Mouse (Mus musculus) limb, embryonic 13.5 days (tissue): ENCODE results near the gene Wfdc6a. TPM values are rescaled to one million over a fixed set of nuclear protein-coding genes. Genes with fewer than 3 reads are reported as not detected.
"Not testable (repeated sequence)": the region's sequence is repeated elsewhere in the genome, so short reads cannot be mapped to it uniquely, and the experiment has no call there.

Source experiments
- ATAC-seq: fragments of 200-750 bp; cut with Nextera tagmentation; 2 replicates; pipeline ENCODE4 v1.8.0; 2017; ENCODE audit warnings: low read depth, moderate number of reproducible peaks, moderate TSS enrichment; ENCODE audit not compliant: low FRiP score
- H3K27ac ChIP-seq: fragments of 300-500 bp; sonication (generic); 2 replicates; pipeline ENCODE4 v1.5.1; 2015; ENCODE audit warnings: inconsistent platforms, mild to moderate bottlenecking, moderate library complexity
- H3K27me3 ChIP-seq: fragments of 300-500 bp; sonication (generic); 2 replicates; pipeline ENCODE4 v1.6.1; 2015; ENCODE audit warnings: mild to moderate bottlenecking, inconsistent platforms
- H3K36me3 ChIP-seq: fragments of 300-500 bp; sonication (generic); 2 replicates; pipeline ENCODE4 v1.6.1; 2015; ENCODE audit warnings: inconsistent platforms, mild to moderate bottlenecking, moderate library complexity
- H3K4me1 ChIP-seq: fragments of 300-500 bp; sonication (generic); 2 replicates; pipeline ENCODE4 v1.6.1; 2015; ENCODE audit warnings: inconsistent platforms
- H3K4me2 ChIP-seq: fragments of 300-500 bp; sonication (generic); replicated peaks from 2 replicates; pipeline ENCODE4 v1.6.1; 2015; ENCODE audit warnings: inconsistent platforms, mild to moderate bottlenecking, moderate library complexity
- H3K4me3 ChIP-seq: fragments of 300-500 bp; sonication (generic); 2 replicates; pipeline ENCODE4 v1.5.1; 2015; ENCODE audit warnings: moderate library complexity, mild to moderate bottlenecking, inconsistent platforms
- H3K9ac ChIP-seq: fragments of 300-500 bp; sonication (generic); 2 replicates; pipeline ENCODE4 v1.6.1; 2015; ENCODE audit warnings: mild to moderate bottlenecking, inconsistent platforms
- H3K9me3 ChIP-seq: fragments of 300-500 bp; sonication (generic); 2 replicates; pipeline ENCODE4 v1.6.1; 2016; ENCODE audit warnings: inconsistent platforms
- WGBS: fragments of 180-500 bp; shearing (Covaris S2); methylation state at CpG from one replicate; pipeline ENCODE4 v1.1.7; 2015; 5-methylcytosine and 5-hydroxymethylcytosine counted together
- polyA plus RNA-seq: library from polyadenylated mRNA; unstranded; fragments of >200 nt; fragmentation: Nextera tagmentation; extraction: Ambion mirVana; gene quantifications from 2 replicates; pipeline ENCODE4 v1.2.1, GENCODE M21; 2015

The Wfdc6a gene
- polyA plus RNA-seq: not detected in 2 replicates

- 57% methylated on average over 13 of the region's 13 CpGs for WGBS
Measured at GRCm38 (mm10) chr2:164585025-164585725, at the start of gene Wfdc6a. Wfdc6a (minus strand) TSS chr2:164585447.

GRCm38 (mm10) chr2:164621775-164622174 is 36.5 kb upstream of the Wfdc6a start:
- no peak for ATAC-seq
- Histone ChIP-seq H3K9me3 (no peaks in the 10 kb centered on the region), H3K9ac (no peak overlapping the region), H3K36me3 (no peaks in the 10 kb centered on the region), H3K4me1 (no peaks in the 10 kb centered on the region), H3K4me3 (no peak overlapping the region), H3K27ac (no peak overlapping the region), H3K4me2 (no peak overlapping the region), H3K27me3 (no peaks in the 10 kb centered on the region)
- WGBS: 79% methylated on average over 4 of the region's 4 CpGs

More at GRCm38 (mm10) chr2:164585025-164585725, at the start of gene Wfdc6a:
- H3K4me3 ChIP-seq, H3K4me1 ChIP-seq, H3K9ac ChIP-seq, H3K36me3 ChIP-seq, H3K4me2 ChIP-seq, H3K27ac ChIP-seq, ATAC-seq, H3K27me3 ChIP-seq, H3K9me3 ChIP-seq: not testable (repeated sequence)

DNA sequence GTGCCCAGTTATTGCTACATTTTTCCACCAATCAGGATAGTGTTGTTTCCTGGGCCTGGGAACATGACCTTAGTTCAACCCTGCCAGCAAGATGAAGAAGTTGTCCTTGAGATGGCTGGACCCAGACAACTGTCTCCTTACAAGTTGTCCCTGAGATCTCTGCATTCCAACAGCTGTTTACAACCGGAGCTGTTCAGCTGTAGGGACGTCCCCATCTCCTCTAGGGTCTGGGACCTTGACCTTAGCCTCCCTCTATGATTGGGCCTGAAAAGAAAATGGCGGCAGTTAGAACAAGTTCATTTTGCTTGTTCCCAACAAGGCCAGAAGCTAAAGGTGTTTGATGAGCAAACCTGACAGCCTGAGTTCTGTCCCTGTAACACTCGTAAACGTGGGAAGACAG is 33.8 kb upstream of the Wfdc6a start:
- 76% methylated on average over 5 of the region's 5 CpGs for WGBS
- ATAC-seq: no peak
- Histone ChIP-seq H3K9ac (no peak overlapping the region), H3K4me3 (no peak overlapping the region), H3K36me3 (no peaks in the 10 kb centered on the region), H3K4me2 (no peak overlapping the region), H3K27me3 (no peaks in the 10 kb centered on the region), H3K9me3 (no peaks in the 10 kb centered on the region), H3K27ac (no peak overlapping the region), H3K4me1 (no peaks in the 10 kb centered on the region)

DNA sequence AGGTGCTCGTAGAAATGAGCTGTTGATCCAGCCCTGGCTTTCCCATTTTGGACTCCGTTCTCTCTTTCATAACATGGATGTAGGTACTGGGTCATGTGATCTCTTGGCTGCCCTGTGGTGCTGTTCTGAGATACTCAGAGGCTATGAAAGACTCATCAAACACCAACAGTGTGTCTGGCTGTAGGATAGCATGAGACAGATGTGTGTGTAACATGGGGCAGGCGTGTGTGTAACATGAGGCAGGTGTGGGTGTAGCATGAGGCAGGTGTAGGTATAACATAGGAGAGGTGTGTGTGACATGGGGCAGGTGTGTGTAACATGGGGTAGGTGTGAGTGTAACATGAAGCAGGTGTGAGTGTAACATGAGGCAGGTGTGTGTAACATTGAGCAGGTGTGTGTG is 30.1 kb upstream of the Wfdc6a start:
- H3K4me3 ChIP-seq: no peak overlapping the region
- H3K36me3 ChIP-seq: no peaks in the 10 kb centered on the region
- ATAC-seq: no peak; the same call in 1 of the 2 replicates
- no peaks in the 10 kb centered on the region for H3K27me3 ChIP-seq
- no peaks in the 10 kb centered on the region for H3K4me1 ChIP-seq
- no peak overlapping the region for H3K27ac ChIP-seq
- no peak overlapping the region for H3K4me2 ChIP-seq
- WGBS: 89% methylated on average over 3 of the region's 3 CpGs
- no peaks in the 10 kb centered on the region for H3K9me3 ChIP-seq
- H3K9ac ChIP-seq: no peak overlapping the region

DNA sequence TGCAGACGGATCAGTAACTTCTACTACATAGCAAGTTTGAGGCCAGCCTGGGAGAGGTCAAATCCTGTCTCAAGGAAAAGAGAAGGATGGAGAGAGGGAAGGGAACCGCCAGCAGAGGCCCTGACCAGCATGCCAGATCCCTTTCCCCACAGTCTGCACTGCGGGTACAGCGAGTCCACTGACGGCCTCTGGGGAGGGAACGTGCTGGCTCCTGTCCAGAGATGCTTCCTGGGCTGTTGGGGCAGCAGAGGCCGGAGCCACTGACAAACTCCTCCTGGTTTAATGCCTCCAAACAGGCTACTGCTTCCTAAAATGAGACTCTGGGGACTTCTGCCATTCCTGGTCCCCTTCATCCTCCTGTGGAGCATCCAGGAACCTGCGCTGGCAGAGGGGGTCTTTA is 28.2 kb upstream of the Wfdc6a start, which contains the start of the genes Wfdc6b and Wfdc8:
Wfdc6b (plus strand) TSS at position 52 of the 400 bp plus-strand sequence.
Wfdc8 (minus strand) TSS at position 156 of the 400 bp plus-strand sequence.
- H3K9ac ChIP-seq, H3K27me3 ChIP-seq, H3K9me3 ChIP-seq, H3K4me3 ChIP-seq, ATAC-seq, H3K36me3 ChIP-seq, H3K27ac ChIP-seq, H3K4me2 ChIP-seq, H3K4me1 ChIP-seq: not testable (repeated sequence)
- WGBS: 61% methylated on average over 8 of the region's 8 CpGs

DNA sequence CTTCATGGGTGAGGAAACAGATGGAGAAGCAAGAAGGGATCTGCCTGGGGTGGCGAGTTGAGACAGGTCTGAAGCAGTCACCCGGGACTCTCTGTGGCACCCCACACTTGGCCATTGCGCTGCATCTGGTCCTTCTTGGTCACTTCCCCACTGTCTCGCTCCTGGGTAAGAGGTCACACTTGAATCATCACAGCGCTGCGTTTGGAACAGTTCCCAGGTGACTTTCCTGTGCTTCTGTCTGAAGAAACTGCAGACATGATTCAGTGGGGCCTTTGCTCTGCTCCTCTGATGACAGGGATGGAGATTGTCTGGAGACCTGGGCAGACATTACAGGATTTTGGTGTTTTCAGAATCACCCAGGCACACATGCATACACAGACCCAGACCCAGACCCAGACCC is 23.5 kb upstream of the Wfdc6a start:
- Histone ChIP-seq H3K36me3 (no peaks in the 10 kb centered on the region), H3K9ac (no peak overlapping the region), H3K4me3 (no peak overlapping the region), H3K4me1 (no peaks in the 10 kb centered on the region), H3K27ac (no peak overlapping the region), H3K4me2 (no peak overlapping the region), H3K27me3 (no peaks in the 10 kb centered on the region), H3K9me3 (no peaks in the 10 kb centered on the region)
- ATAC-seq: no peak
- WGBS: 69% methylated on average over 6 of the region's 6 CpGs

- Histone ChIP-seq H3K27ac (no peak overlapping the region), H3K4me2 (no peak overlapping the region), H3K27me3 (no peaks in the 10 kb centered on the region), H3K4me1 (no peaks in the 10 kb centered on the region), H3K36me3 (no peaks in the 10 kb centered on the region), H3K9me3 (peaks cover 7% of the 10 kb centered on the region; the same call in 1 of the 2 replicates), H3K9ac (no peak overlapping the region), H3K4me3 (no peak overlapping the region)
- 91% methylated on average over 8 of the region's 8 CpGs for WGBS
- ATAC-seq: no peak
Measured at GRCm38 (mm10) chr2:164604411-164604810, 19.2 kb upstream of the Wfdc6a start.

DNA sequence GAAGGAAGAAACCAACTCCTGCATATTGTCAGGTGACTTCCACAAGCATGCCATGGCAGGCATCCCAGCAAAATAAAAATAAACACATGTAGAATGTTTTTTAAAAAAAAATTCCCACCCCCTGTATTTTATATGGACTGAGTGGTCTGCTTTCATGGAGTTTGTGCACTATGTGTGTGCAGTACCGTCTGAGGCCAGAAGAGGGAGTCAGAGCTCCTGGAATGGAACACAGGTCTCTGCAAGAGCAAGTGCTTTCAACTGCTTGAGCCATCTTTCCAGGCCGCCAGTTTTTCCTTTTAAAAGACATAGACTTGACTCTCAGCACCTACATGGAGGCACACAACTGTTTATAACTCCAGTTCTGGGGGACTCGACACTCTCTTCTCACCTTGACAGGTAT is 18.2 kb upstream of the Wfdc6a start:
- Histone ChIP-seq H3K4me2 (no peak overlapping the region), H3K4me3 (no peak overlapping the region), H3K4me1 (no peaks in the 10 kb centered on the region), H3K9me3 (peaks cover 7% of the 10 kb centered on the region; the same call in 1 of the 2 replicates), H3K27ac (no peak overlapping the region), H3K9ac (no peak overlapping the region), H3K27me3 (no peaks in the 10 kb centered on the region), H3K36me3 (no peaks in the 10 kb centered on the region)
- 93% methylated on average over 3 of the region's 3 CpGs for WGBS
- ATAC-seq: no peak

DNA sequence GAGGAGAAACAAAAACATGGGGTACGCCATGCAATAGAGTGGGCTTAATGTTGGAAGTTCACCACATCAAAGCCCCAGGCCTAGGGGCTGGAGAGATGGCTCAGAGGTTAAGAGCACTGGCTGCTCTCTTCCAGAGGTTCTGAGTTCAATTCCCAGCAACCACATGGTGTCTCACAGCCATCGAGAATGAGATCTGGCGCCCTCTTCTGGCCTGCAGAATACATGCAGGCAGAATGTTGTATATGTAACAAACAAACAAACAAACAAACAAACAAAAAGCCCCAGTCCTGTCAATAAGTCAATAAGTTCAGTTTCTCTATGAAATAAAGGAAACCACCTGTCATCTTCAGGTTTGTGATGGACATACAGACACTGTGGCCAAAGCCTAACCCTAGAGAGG is 14.9 kb upstream of the Wfdc6a start:
- H3K27me3 ChIP-seq: no peaks in the 10 kb centered on the region

GRCm38 (mm10) chr2:164593494-164593893 is 8.2 kb upstream of the Wfdc6a start, which contains the start of gene Eppin:
Eppin (minus strand) TSS chr2:164593594.
- H3K4me3 ChIP-seq: no peak within 1 kb of the TSS
- no peaks in the 10 kb centered on the region for H3K4me1 ChIP-seq
- no peaks in the 10 kb centered on the region for H3K27me3 ChIP-seq
- H3K36me3 ChIP-seq: no peaks in the 10 kb centered on the region
- no peaks in the 10 kb centered on the region for H3K9me3 ChIP-seq
- no peak within 1 kb of the TSS for H3K4me2 ChIP-seq
- no peak for ATAC-seq
- WGBS: 83% methylated on average over 4 of the region's 4 CpGs
- no peak within 1 kb of the TSS for H3K27ac ChIP-seq
- no peak within 1 kb of the TSS for H3K9ac ChIP-seq

More for the DNA sequence above, 14.9 kb upstream of the Wfdc6a start:
- 75% methylated on average over 3 of the region's 3 CpGs for WGBS
- ATAC-seq: no peak
- Histone ChIP-seq H3K27ac (no peak overlapping the region), H3K4me2 (no peak overlapping the region), H3K9ac (no peak overlapping the region), H3K4me1 (no peaks in the 10 kb centered on the region), H3K4me3 (no peak overlapping the region), H3K9me3 (peaks cover 7% of the 10 kb centered on the region; the same call in 1 of the 2 replicates), H3K36me3 (no peaks in the 10 kb centered on the region)

DNA sequence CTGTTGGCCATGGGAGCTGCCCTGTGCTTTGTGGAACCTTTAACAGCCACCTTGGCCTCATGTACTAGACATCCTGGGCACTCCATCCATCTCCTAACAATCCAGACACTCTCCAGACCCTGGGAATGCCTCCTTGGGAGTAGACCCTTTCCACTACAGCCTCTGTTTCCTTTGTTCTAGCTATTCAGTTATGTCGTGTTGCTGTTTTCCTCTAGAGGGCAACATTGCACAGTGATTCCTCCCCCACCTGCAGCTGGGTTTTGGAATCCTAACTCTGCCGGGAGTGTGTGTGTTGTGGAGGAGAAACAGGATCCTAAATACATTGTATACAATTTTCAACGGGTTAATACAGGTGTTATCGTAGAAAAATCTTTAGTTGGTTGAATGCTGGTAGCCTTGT is 6.8 kb upstream of the Wfdc6a start:
- Histone ChIP-seq H3K36me3 (no peaks in the 10 kb centered on the region), H3K9me3 (no peaks in the 10 kb centered on the region), H3K27me3 (no peaks in the 10 kb centered on the region), H3K4me2 (no peak overlapping the region), H3K27ac (no peak overlapping the region), H3K4me1 (no peaks in the 10 kb centered on the region), H3K9ac (no peak overlapping the region), H3K4me3 (no peak overlapping the region)
- no peak; the same call in 1 of the 2 replicates for ATAC-seq
- WGBS: 7% methylated on average over 4 of the region's 4 CpGs

- H3K27ac ChIP-seq, H3K9ac ChIP-seq, ATAC-seq, H3K4me1 ChIP-seq, H3K4me2 ChIP-seq, H3K36me3 ChIP-seq, H3K27me3 ChIP-seq, H3K9me3 ChIP-seq, H3K4me3 ChIP-seq: not testable (repeated sequence)
- WGBS: 81% methylated on average over 6 of the region's 6 CpGs
Measured at GRCm38 (mm10) chr2:164573359-164573758, 11.9 kb downstream of the Wfdc6a start, which contains the start of gene Spint3. Spint3 (minus strand) TSS chr2:164573459.

- no peak overlapping the region for H3K9ac ChIP-seq
- H3K9me3 ChIP-seq: no peaks in the 10 kb centered on the region
- ATAC-seq: no peak
- WGBS: 91% methylated on average over 5 of the region's 5 CpGs
- H3K36me3 ChIP-seq: peaks cover 14% of the 10 kb centered on the region
- H3K4me1 ChIP-seq: peaks cover 23% of the 10 kb centered on the region
- no peak overlapping the region for H3K4me3 ChIP-seq
- no peak overlapping the region for H3K4me2 ChIP-seq
- H3K27ac ChIP-seq: no peak overlapping the region
- H3K27me3 ChIP-seq: peaks cover under 1% of the 10 kb centered on the region
Measured at GRCm38 (mm10) chr2:164567460-164567859, 17.8 kb downstream of the Wfdc6a start.
